Mouse (Mus musculus) bone marrow macrophage, adult 2 months (primary cell): ENCODE results near the gene Kctd13.

Experiments
- CTCF ChIP-seq: IDR thresholded peaks from 2 replicates; pipeline ENCODE4 v1.5.1; 2012; ENCODE audit warnings: low read depth, mild to moderate bottlenecking, low read length, moderate library complexity
- POLR2A ChIP-seq: IDR thresholded peaks from 2 replicates; pipeline ENCODE4 v1.6.1; 2012; ENCODE audit warnings: mild to moderate bottlenecking, low read depth, low read length, borderline replicate concordance

GRCm38 (mm10) chr7:126948626-126949025 lies 19.9 kb downstream of the Kctd13 start:
- no peak for TF ChIP-seq POLR2A
- no peak for TF ChIP-seq CTCF
